Mouse (Mus musculus) gastrocnemius, postnatal 4 days (tissue): ENCODE data around the gene Aldh4a1. TPM values are rescaled to one million over a fixed set of nuclear protein-coding genes. Genes with fewer than 3 reads are reported as not detected.
A peak's percentile ranks its signal among the peaks of the same experiment; 100 is the strongest.

Experiments
- DNase-seq, 2 experiments: peaks; one replicate each; pipeline ENCODE4 v3.0.0; 2021 to 2022; ENCODE audit warnings: low spot score in 2 of 2, mixed read lengths in 2 of 2
- long read RNA-seq, 2 experiments: library from polyadenylated mRNA; stranded (forward); transcript quantifications; one replicate each; pipeline ENCODE4 v2.0.0; 2021
- total RNA-seq, 2 experiments: library from RNA; stranded (reverse); gene quantifications; 2 replicates each; pipeline ENCODE4 v1.2.3; 2021

Aldh4a1 gene
- 10 to 100 TPM; 26.0 to 34.7 TPM for total RNA-seq
- long read RNA-seq, experiment 1, transcript Aldh4a1-201 (15 exons, 3,382 nt) = major isoform, 46 of 62 reads
- long read RNA-seq, experiment 1, partial matches to known transcripts = 6 of 62 reads
- long read RNA-seq, experiment 1, other reads (novel, unspliced or antisense) = 10 of 62 reads
- long read RNA-seq, experiment 2, transcript Aldh4a1-201 (15 exons, 3,382 nt) = major isoform, 46 of 64 reads
- long read RNA-seq, experiment 2, partial matches to known transcripts = 9 of 64 reads
- long read RNA-seq, experiment 2, other reads (novel, unspliced or antisense) = 9 of 64 reads

- DNase-seq = peak; percentile 65 to 84
Measured at GRCm38 (mm10) chr4:139622373-139623282, at the start of gene Aldh4a1. Aldh4a1 (plus strand) TSS chr4:139622866.

GRCm38 (mm10) chr4:139572928-139573512 lies 49.6 kb upstream of the Aldh4a1 start:
- DNase-seq = no peak

GRCm38 (mm10) chr4:139574156-139574798 lies 48.4 kb upstream of the Aldh4a1 start:
- peak; percentile 98 to 99 for DNase-seq

GRCm38 (mm10) chr4:139574799-139575672 lies 47.6 kb upstream of the Aldh4a1 start:
- peak in 1 of 2 experiments; percentile 45 for DNase-seq

- no peak for DNase-seq
Measured at GRCm38 (mm10) chr4:139575673-139576003, 47.0 kb upstream of the Aldh4a1 start.

GRCm38 (mm10) chr4:139576251-139576880 lies 46.3 kb upstream of the Aldh4a1 start:
- DNase-seq = no peak

GRCm38 (mm10) chr4:139577006-139577405 lies 45.7 kb upstream of the Aldh4a1 start:
- no peak for DNase-seq

- no peak for DNase-seq
Measured at GRCm38 (mm10) chr4:139578389-139578788, 44.3 kb upstream of the Aldh4a1 start.

GRCm38 (mm10) chr4:139579003-139579402 lies 43.7 kb upstream of the Aldh4a1 start:
- no peak for DNase-seq

- no peak for DNase-seq
Measured at GRCm38 (mm10) chr4:139579466-139579865, 43.2 kb upstream of the Aldh4a1 start.

- DNase-seq = peak in 1 of 2 experiments; percentile 62
Measured at GRCm38 (mm10) chr4:139580663-139581336, 41.9 kb upstream of the Aldh4a1 start.

- DNase-seq = no peak
Measured at GRCm38 (mm10) chr4:139581427-139582051, 41.1 kb upstream of the Aldh4a1 start.

GRCm38 (mm10) chr4:139582346-139582745 lies 40.3 kb upstream of the Aldh4a1 start:
- DNase-seq = no peak

GRCm38 (mm10) chr4:139582903-139583302 lies 39.8 kb upstream of the Aldh4a1 start:
- no peak for DNase-seq

GRCm38 (mm10) chr4:139583629-139584245 lies 38.9 kb upstream of the Aldh4a1 start:
- DNase-seq = no peak

GRCm38 (mm10) chr4:139584704-139585103 lies 38.0 kb upstream of the Aldh4a1 start:
- no peak for DNase-seq

GRCm38 (mm10) chr4:139585713-139586112 lies 37.0 kb upstream of the Aldh4a1 start:
- no peak for DNase-seq

- DNase-seq = no peak
Measured at GRCm38 (mm10) chr4:139587370-139587769, 35.3 kb upstream of the Aldh4a1 start.
